Mouse (Mus musculus) B cell, adult 67 days (primary cell): ENCODE results near the gene Tyrobp. TPM values are rescaled to one million over a fixed set of nuclear protein-coding genes. Genes with fewer than 3 reads are reported as not detected.

ENCODE experiments used
- total RNA-seq, 2 experiments: library from RNA; stranded (reverse); gene quantifications; 4 replicates each; pipeline ENCODE4 v1.2.4; 2023

Gene Tyrobp
- 10 to 100 TPM; 68.2 to 78.3 TPM for total RNA-seq

DNA sequence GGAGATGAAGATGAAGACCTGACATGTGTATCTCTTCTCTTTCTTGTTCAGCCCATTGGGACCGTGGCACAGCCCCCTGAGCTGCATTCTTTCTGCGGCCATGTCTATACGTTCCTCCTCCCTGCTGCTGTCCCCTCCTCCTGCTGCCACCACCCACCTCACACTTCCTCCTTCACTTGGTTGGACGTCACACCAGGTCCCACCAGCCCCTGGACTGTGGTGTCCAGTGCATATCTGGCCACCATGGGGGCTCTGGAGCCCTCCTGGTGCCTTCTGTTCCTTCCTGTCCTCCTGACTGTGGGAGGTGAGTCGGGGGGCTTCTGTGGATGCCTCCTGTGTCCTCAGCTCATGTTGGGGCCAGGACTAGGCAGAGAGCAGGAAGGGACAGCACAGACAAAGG is at the start of gene Tyrobp:
Tyrobp (plus strand) TSS at position 165 of the 400 bp plus-strand sequence.

DNA sequence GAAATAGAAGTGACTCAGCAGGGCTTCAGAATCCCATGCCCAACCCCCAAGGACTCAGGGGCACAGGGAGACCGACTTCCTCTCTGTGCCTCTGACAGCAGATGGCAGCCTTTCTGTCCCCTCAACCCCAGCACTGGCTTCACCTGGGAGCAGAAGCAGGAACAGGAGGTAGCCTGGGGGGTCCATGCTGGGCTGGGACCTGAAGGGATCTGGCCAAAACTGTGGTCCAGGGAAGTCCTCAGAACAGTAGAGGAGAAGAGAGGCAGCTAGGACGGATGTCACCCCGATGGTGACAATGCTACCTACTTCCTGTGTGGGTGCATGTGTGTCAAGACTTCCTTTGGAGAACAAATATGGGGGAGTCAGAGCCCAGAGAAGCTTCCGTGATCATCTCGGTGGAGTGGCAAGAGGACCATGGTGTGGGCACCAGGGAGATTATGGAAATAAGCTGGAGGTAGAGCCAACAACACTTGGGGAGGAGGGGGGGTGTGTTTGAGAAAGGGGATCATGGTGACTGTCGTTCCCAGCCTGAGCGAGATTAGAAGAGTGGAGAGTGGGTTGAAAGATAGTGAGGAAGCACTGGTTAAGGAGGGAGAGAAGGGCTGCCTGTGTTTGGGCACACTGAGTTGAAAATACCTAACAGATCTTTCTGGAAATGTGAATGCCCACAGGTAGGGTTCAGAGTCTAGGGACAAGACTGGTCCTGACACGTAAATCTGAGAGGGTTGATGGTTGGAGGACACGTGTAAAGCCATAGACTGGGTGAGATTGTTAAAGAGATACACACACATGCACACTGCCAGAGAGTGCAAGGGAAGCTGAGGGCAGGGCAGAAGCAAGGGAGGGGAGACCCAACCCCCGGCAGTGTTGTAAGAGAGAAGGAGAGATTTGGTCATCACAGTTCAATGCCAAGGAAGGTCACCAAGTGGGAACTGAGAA is 6.3 kb downstream of the Tyrobp start, which contains the start of gene Hcst:
Hcst (minus strand) TSS at position 294 of the 939 bp plus-strand sequence.

GRCm38 (mm10) chr7:30421175-30421889 is 7.8 kb downstream of the Tyrobp start, which contains the start of gene Nfkbid:
Gene Nfkbid (plus strand): TSS chr7:30421732.

DNA sequence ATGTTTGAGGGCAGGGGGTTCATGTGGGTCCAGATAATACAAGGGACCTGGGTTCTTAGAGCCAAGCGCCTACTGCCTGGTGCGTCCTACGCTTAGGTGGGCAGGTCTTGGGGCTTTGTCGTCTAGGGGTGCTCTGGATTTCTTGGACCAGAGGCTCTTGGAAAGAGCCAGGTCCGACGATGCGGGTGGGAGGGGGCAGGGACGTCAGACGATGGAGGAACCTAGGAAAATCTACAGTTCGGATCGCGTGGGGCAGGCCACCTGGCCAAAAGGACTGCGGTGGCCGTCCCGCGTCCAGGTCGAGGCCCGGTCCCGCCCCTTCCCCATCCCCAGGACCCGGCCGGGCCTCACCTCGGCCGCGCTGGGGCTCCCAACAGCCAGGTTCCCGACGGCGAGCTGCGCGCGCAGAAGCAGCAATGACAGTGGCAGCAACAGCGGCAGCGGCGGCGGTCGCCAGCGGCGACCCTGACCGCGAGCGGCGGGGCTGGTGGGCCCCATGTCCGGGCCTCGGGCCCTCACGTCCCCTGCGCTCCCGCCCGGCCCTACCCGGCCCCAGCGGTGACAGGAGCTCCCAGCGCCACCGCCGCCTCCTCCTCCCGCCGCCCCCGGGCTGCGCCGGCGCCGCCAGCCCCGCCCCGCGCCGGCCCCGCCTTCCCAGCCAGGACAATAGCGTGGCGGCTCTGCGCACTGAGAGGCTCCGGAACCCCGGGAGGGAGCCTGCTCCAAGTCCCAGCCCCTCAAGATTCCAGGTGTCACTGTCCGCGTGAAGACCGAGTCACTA is 31.6 kb downstream of the Tyrobp start, which contains the start of gene Aplp1:
Aplp1 (minus strand) TSS at position 565 of the 781 bp plus-strand sequence.

GRCm38 (mm10) chr7:30457629-30458330 is 44.2 kb downstream of the Tyrobp start, which contains the start of the genes Kirrel2 and Nphs1:
Gene Kirrel2 (minus strand): TSS chr7:30457690.
Gene Nphs1 (plus strand): TSS chr7:30458315.

Other genes with a start within 250 kb of the Tyrobp start
- gene Zfp146, start 244.0 kb upstream of the Tyrobp start, total RNA-seq, result 10 to 100 TPM; 50.1 to 55.0 TPM
- not detected for gene Cox7a1, start 229.6 kb upstream of the Tyrobp start, total RNA-seq
- 100 to 1,000 TPM; 183 to 185 TPM for gene Capns1, start 214.9 kb upstream of the Tyrobp start, total RNA-seq
- gene Polr2i, start 181.8 kb upstream of the Tyrobp start, total RNA-seq, result 10 to 100 TPM; 46.5 to 48.1 TPM
- 10 to 100 TPM; 35.6 to 44.1 TPM for gene Tbcb, start 181.5 kb upstream of the Tyrobp start, total RNA-seq
- gene Ovol3, start 178.0 kb upstream of the Tyrobp start, total RNA-seq, result not detected
- gene Thap8, start 133.7 kb upstream of the Tyrobp start, total RNA-seq, result 1 to 10 TPM; 2.1 to 2.4 TPM
- gene Wdr62, start 133.3 kb upstream of the Tyrobp start, total RNA-seq, result 1 to 10 TPM; 4.6 to 9.2 TPM
- not detected for gene Clip3, start 122.0 kb upstream of the Tyrobp start, total RNA-seq
- gene Alkbh6, start 105.0 kb upstream of the Tyrobp start, total RNA-seq, result 10 to 100 TPM; 63.1 to 67.2 TPM
- 1 to 10 TPM; 2.2 to 3.6 TPM for gene Syne4, start 99.0 kb upstream of the Tyrobp start, total RNA-seq
- 1 to 10 TPM; 3.9 to 6.6 TPM for gene E130208F15Rik, start 92.0 kb upstream of the Tyrobp start, total RNA-seq
- 10 to 100 TPM; 11.4 to 20.5 TPM for gene Sdhaf1, start 89.9 kb upstream of the Tyrobp start, total RNA-seq
- not detected for gene Lrfn3, start 51.0 kb upstream of the Tyrobp start, total RNA-seq
- gene Hcst, start 6.1 kb downstream of the Tyrobp start, total RNA-seq, result 10 to 100 TPM; 48.5 to 50.5 TPM
- 100 to 1,000 TPM; 400 to 437 TPM for gene Nfkbid, start 8.0 kb downstream of the Tyrobp start, total RNA-seq
- gene Aplp1, start 31.8 kb downstream of the Tyrobp start, total RNA-seq, result not detected
- gene Kirrel2, start 43.9 kb downstream of the Tyrobp start, total RNA-seq, result not detected
- gene Nphs1, start 44.6 kb downstream of the Tyrobp start, total RNA-seq, result not detected
- gene Prodh2, start 79.9 kb downstream of the Tyrobp start, total RNA-seq, result not detected
- gene Arhgap33, start 121.3 kb downstream of the Tyrobp start, total RNA-seq, result 10 to 100 TPM; 18.6 to 20.7 TPM
- gene Hspb6, start 138.4 kb downstream of the Tyrobp start, total RNA-seq, result 1 to 10 TPM; 3.0 to 4.3 TPM
- gene Proser3, start 138.5 kb downstream of the Tyrobp start, total RNA-seq, result 10 to 100 TPM; 18.8 to 27.2 TPM
- 10 to 100 TPM; 42.2 to 45.2 TPM for gene Lin37, start 146.1 kb downstream of the Tyrobp start, total RNA-seq
- 100 to 1,000 TPM; 107 to 109 TPM for gene U2af1l4, start 149.5 kb downstream of the Tyrobp start, total RNA-seq
- 10 to 100 TPM; 13.9 to 14.0 TPM for gene Gm49396, start 149.6 kb downstream of the Tyrobp start, total RNA-seq
- 100 to 1,000 TPM; 129 to 145 TPM for gene Psenen, start 149.9 kb downstream of the Tyrobp start, total RNA-seq
- 1 to 10 TPM; 7.3 to 7.7 TPM for gene Igflr1, start 151.7 kb downstream of the Tyrobp start, total RNA-seq
- 100 to 1,000 TPM; 119 to 136 TPM for gene Kmt2b, start 175.0 kb downstream of the Tyrobp start, total RNA-seq
- gene Zbtb32, start 185.1 kb downstream of the Tyrobp start, total RNA-seq, result 1 to 10 TPM in 1 of 2 experiments, under 1 TPM in 1; 0.90 to 1.5 TPM
- gene Upk1a, start 199.1 kb downstream of the Tyrobp start, total RNA-seq, result under 1 TPM; 0.39 to 0.52 TPM
- gene Cox6b1, start 212.4 kb downstream of the Tyrobp start, total RNA-seq, result 100 to 1,000 TPM; 211 to 273 TPM
- gene Etv2, start 222.1 kb downstream of the Tyrobp start, total RNA-seq, result not detected
- 100 to 1,000 TPM in 1 of 2 experiments, 10 to 100 TPM in 1; 96.7 to 103 TPM for gene Rbm42, start 236.6 kb downstream of the Tyrobp start, total RNA-seq